Mouse (Mus musculus) cerebral cortex, adult 2 months (tissue): ENCODE data around the gene Klhl28.

Experiments used
- WGBS: fragments of 180-500 bp; shearing (Covaris S2); methylation state at CpG from one replicate; pipeline ENCODE4 v1.1.7; 2018; 5-methylcytosine and 5-hydroxymethylcytosine counted together

Gene Klhl28

GRCm38 (mm10) chr12:64965124-64966026 is at the start of gene Klhl28, which contains the start of gene Togaram1:
Gene Klhl28, minus strand, starts transcription at chr12:64965534.
Gene Togaram1, plus strand, starts transcription at chr12:64965804.
- WGBS: under 1% methylated on average over 45 of the region's 45 CpGs

GRCm38 (mm10) chr12:65007725-65008124 is 42.4 kb upstream of the Klhl28 start:
- WGBS: 82% methylated on average over 3 of the region's 3 CpGs

- 68% methylated on average over 1 of the region's 1 CpGs for WGBS
Measured at GRCm38 (mm10) chr12:64977518-64977917, 12.2 kb upstream of the Klhl28 start.

GRCm38 (mm10) chr12:64976191-64976590 is 10.9 kb upstream of the Klhl28 start:
- WGBS: 41% methylated on average over 1 of the region's 1 CpGs

- WGBS: 60% methylated on average over 6 of the region's 6 CpGs
Measured at GRCm38 (mm10) chr12:64975558-64975957, 10.2 kb upstream of the Klhl28 start.

- WGBS: 34% methylated on average over 6 of the region's 6 CpGs
Measured at GRCm38 (mm10) chr12:64972063-64972462, 6.7 kb upstream of the Klhl28 start.

- WGBS: 1% methylated on average over 2 of the region's 2 CpGs
Measured at GRCm38 (mm10) chr12:64968067-64968466, 2.7 kb upstream of the Klhl28 start.

GRCm38 (mm10) chr12:64967470-64967869 is 2.1 kb upstream of the Klhl28 start:
- WGBS: under 1% methylated on average over 9 of the region's 9 CpGs

GRCm38 (mm10) chr12:64966652-64967435 is 1.5 kb upstream of the Klhl28 start:
- 2% methylated on average over 19 of the region's 19 CpGs for WGBS

GRCm38 (mm10) chr12:64966101-64966631 is 832 bp upstream of the Klhl28 start:
- under 1% methylated on average over 44 of the region's 44 CpGs for WGBS

GRCm38 (mm10) chr12:64964560-64964959 is 774 bp downstream of the Klhl28 start:
- WGBS: 12% methylated on average over 4 of the region's 4 CpGs

- 88% methylated on average over 2 of the region's 2 CpGs for WGBS
Measured at GRCm38 (mm10) chr12:64937493-64937892, 27.8 kb downstream of the Klhl28 start.

- under 1% methylated on average over 92 of the region's 93 CpGs for WGBS
Measured at GRCm38 (mm10) chr12:64917578-64918471, 47.5 kb downstream of the Klhl28 start, which contains the start of gene Gm527. Gene Gm527, plus strand, starts transcription at chr12:64917906.

GRCm38 (mm10) chr12:64912996-64913395 is 52.3 kb downstream of the Klhl28 start:
- 57% methylated on average over 6 of the region's 6 CpGs for WGBS

GRCm38 (mm10) chr12:64903186-64903585 is 62.1 kb downstream of the Klhl28 start:
- 74% methylated on average over 8 of the region's 8 CpGs for WGBS

GRCm38 (mm10) chr12:64902506-64902905 is 62.8 kb downstream of the Klhl28 start:
- WGBS: 44% methylated on average over 8 of the region's 8 CpGs

GRCm38 (mm10) chr12:64897060-64897730 is 68.1 kb downstream of the Klhl28 start:
- WGBS: 38% methylated on average over 4 of the region's 4 CpGs
